Mouse (Mus musculus) ovary, postnatal 36 days (tissue): Measurements from ENCODE around the gene Vav3.

ENCODE experiments used
- DNase-seq: peaks from one replicate; pipeline ENCODE4 v3.0.0; 2022; ENCODE audit warnings: low spot score, mixed read lengths

Vav3 gene

DNA sequence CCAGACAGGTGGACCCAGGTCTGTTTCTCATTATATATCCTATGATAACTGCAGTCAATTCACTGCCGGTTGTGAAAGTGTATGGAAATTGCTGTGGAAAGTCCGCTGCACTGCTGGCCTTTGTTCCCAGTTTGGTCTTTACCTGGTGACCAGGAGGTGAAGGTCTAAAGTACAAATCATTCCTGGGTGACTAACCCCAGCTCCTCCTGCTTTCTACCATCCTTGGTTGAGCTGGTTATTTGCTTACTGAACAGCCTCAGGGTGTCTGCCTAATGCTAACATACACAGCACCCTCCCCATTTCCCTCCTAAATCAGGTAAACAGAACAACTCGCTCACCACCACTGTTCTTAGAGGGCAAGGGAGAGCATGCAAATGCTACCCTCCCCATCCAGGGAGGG is 237.9 kb downstream of the Vav3 start:
- DNase-seq = no peak

DNA sequence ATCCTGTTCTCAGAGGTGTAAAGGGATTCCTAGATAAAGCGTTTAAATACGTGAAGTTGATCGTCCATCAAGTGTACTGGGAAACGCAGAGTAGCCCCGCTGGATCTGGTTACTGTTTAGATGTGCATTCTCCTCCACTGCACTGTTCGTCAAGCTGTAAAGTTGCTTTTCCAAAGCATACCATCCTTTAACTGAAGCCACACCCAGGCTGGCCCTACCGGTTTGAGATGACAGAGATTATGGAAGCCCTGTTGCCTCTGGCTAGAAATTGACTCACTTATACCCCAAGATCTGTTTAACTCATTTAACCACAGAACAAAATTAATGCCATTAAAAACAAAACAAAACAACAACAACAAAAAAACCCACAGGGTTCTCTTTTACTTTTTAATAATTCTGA is 238.5 kb downstream of the Vav3 start:
- DNase-seq = no peak

DNA sequence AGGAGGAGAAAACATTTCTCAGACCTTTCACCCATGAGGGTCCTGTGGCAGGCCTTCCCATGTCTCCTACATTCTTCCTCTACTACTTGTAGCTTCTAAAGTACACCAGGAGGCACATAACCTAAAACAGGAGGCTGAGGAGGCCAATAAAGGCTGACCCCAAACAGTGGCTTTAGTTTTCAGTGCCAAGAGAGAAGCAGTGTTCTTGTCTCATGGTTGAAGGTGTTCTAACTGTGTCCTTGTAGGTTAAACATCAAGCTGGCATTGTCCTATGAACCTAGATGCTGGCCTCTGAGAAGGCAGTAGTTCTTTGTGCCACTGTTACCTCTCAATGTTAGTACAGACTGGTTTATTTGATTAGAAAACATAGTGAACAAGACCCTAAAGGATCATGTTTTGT is 245.5 kb downstream of the Vav3 start:
- DNase-seq = no peak

DNA sequence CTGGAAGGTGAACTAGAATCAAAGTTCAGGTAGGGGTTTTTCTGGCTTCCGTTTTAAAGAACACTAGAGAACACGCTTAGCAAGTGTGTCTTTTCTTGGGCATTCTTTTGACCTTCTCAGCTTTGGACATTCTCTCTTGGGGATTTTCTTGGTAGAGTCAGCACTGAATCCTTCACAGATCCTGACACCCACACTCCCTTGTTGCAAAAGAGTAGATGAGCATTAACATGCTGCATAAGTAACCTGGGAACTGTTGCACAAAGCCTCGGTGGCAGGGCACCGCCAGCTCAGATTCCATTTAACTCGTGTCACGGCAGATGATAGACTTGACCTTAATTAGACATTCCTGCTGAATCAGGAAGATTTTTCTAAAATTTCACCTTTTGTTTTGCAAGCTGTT is 252.5 kb downstream of the Vav3 start:
- no peak for DNase-seq

DNA sequence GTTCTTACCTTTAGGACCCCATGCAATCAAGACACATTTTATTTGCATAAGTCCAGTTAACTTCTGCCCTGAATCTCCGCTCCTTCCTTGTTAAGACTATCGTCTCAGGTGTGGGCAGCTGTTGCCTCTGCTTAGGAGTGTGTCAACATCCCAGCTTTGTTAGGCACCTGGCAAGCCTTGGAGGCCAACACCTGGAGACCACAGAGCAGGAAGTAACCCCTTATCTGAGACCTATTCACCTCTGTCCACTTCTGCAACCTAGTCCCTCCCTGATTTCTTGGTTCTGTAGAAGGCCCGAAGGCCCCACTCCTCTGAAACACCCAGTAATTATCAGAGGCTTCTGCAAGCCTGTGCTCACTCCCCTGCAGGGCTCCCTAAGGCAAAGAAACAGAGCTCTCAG is 255.6 kb downstream of the Vav3 start:
- no peak for DNase-seq

DNA sequence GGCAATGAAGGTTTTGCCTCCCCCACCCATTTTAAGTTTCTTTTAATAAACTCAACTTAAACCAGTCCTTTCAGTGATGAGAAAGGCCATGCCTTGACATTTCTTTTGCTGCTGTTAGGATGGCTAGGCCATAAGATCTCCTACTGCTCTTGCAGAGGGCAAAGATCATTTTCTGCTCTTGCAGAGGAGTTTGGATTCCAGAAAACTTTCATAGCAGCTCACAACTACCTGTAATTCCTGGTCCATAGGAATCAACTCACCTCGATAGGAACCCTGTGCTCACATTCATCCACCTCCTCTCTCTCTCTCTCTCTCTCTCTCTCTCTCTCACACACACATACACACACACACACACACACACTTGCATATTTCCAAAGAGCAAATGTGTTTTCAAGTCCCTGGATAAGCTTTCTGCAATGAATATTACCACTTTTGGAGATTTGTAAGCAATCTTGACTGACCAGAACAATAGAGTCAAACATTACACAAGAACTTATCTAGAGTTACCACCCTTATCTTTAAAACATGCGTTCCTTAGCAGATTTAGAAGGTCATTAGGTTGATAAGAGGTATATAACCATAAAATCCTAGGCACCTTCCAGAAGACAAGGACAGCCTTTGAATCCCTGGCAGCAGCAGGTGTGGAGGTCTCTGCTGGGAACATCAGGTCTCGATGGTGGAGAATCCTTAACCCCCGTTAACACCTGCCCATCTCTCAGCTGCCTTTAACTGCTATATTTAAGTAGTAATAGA is 260.4 kb downstream of the Vav3 start:
- DNase-seq = no peak

DNA sequence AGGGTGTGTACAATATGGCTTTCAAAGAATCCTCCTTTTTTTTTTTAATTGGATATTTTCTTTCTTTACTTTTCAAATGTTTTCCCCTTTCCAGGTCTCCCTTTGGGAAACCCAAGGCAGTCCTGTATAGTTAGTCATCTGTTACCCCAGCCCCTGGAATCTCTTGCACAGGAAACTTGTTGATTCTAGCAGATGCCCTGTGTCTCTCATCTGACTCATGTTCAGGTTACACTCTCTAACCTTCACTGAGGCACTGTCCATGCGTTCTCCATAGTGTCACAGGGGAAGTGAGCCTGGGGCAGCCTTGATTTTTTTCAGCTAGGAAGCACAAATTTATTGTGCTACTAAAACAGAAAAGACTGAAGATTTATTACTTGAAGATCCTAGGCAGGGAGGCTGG is 262.3 kb downstream of the Vav3 start:
- DNase-seq = no peak

DNA sequence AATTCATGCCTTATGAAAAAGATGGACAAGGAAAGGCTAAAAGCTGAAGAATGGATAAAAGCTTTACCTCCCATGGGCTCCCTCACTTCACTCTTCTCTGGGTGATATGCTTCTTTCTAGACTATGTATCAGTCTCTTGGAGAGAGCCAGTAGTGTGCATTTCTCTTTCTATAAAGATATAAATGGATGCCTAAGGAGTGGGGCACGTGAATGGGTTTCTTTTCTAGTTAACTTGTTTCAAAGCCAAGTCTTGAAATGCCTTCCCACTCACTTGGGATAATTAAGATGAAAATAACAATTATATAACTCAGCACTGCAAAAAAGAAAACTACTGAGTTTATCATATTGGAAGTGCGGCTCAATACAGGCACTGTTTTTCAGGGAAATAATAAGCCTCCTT is 265.7 kb downstream of the Vav3 start:
- DNase-seq = no peak

DNA sequence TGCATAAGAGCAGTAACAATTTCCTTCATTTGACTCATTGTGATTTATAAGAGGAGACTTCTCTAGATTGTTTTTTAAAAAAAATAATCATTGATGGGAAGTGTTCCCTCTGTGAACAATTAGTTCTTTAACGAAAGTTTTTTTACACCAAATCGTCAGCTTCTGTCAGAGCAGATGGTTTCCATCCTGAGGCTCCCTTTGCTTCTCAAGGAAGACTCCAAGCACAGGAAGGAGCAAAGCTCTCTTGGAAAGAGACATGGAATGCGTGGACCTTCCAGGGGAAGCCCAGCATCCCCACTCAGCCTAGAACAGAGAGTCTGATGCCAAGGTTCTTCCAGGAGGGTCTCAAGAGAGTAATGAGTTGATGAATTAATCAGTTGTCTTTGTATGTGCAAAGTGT is 281.3 kb downstream of the Vav3 start:
- no peak for DNase-seq

DNA sequence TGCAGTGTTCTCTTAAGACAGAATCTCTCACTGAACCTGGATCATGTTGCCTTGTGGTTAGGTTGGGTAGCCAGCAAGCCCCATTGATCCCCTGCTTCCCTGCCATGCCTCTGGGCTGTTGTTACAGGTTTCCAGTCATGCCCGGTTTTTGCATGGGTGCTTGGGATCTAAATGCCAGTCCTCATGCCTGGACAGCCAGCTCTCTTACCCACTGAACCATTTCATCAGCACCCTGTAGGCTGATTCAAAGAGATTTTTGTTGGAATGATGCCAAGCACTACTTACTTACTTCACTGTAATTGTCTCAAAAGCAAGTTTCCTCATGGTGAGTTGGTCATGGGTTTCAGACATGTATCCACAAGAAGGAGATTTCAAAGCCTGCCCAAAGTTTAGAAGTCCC is 281.9 kb downstream of the Vav3 start:
- DNase-seq = no peak

DNA sequence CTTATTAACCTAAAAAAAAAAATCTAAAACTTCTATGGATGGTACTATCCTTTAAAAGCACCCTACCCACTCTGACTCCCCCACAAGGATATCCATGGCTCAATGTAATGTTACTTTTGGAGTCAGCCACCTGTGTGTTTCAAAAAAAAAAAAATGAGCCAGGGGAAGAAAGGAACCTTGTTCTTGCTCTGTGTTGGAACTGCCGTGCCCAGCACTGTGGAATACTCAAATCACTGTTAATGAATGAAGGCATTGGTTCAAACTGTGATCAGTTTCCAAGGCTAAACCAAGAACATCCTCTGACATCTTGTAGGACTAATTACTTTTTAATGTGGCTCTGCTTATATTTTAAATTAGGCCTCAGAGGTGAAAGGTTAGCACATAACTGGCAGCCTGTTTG is 282.4 kb downstream of the Vav3 start:
- no peak for DNase-seq

DNA sequence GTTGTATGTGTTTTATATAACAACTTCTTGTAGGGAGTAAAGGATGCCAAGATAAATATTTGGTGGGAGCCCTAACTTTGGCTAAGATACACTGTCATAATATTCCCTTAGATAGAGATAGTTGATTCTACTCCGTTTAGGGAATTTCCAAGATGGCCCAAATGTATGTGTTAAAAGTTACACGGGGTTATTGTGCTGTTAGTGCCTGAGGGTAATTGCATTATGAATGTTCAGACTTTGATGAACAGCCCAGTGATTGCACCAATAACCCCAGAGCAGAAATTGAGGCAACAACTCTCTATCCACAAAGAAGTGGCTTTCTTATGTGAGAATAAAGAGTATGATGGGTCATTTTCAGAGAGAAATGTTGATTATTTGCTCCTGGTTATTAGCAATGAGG is 283.3 kb downstream of the Vav3 start:
- DNase-seq = no peak

DNA sequence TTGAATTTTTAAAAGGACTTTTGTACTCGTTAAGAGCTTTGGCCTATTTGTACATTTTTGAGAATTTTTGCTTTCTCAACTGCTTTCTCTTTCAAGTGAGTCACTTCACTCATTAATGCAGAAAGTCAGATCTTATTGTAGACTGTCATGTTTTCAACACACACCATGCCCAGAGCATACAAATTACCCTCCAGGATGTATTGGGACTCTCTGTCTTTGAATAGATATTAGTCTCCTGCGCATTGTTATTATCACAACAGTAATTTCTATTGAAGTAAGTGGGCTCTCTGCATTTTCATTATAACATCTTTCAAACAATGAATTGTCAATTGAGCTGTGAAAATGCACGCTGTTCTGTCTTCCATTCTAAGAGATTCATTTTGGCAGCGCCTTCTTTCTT is 295.6 kb downstream of the Vav3 start:
- DNase-seq = no peak

DNA sequence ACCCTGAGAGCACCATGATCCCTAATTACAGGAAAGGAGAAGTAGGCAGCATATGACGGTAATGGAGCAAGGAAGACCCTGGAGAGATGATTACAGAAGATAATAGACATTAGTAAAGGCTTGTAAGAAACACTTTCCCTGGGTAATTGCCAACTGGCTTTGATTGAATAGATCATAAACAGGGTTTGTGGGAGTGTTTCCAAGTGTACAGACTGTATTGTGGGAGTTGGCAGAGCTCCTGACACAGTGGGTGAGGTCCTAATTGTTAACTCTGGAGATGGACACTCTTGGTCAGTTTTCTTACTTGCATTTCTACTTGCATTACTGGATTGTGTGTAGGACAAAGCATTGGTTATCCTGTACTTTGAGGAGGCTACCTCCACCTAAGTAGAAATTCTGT is 298.9 kb downstream of the Vav3 start:
- DNase-seq = no peak

DNA sequence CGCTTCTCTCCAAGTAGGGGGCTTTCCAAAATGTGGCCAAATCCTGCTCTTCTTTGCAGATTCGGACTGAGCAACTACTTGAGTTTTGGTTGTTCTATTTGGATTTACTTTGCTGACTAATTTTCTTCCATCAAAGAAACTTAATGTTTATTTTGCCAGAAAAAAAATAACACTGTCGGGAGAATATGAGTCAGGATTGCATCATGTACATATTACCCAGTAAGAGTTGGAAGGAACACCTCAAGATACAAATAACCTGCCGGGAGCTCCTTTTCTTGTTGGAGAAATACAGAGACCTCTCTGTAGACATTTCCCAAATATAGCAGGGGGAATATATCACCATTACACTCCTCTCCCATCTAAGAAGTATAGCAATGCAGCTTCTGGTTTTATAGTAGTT is 300.3 kb downstream of the Vav3 start:
- DNase-seq = no peak

DNA sequence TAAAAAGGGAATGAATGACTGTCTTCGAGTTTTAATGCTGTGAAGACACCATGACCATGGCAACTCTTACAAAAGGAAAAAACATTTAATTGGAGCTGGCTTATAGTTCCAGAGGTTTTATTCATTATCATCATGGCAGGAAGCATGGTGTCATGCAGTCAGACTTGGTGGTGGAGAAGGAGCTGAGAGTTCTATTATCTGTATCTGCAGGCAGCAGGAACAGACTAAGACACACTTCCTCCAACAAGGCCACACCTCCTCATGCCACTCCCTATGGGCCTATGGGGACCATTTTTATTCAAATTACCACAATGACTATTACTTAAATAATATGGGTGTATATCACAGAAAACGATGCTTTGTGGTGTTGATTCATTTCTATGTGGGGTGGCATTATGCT is 307.8 kb downstream of the Vav3 start:
- DNase-seq = no peak

DNA sequence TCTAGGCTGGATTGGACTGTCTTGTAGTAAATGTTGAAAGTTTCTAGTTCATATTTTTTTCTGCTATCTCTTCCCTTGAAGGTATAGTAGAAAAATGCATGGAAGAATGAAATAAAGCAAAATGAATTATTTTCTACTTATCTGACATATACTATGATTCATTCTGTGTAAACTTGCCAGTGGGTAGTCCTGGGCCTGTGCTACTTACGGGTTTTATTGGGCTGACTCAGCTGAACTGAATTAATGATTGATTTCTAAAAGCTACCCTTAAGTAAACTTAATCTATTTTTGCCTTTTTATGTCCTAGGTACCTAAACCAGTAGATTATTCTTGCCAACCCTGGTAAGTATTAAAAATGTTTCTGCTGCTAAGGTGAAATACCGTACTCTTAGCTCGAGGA is 311.0 kb downstream of the Vav3 start:
- DNase-seq = no peak

DNA sequence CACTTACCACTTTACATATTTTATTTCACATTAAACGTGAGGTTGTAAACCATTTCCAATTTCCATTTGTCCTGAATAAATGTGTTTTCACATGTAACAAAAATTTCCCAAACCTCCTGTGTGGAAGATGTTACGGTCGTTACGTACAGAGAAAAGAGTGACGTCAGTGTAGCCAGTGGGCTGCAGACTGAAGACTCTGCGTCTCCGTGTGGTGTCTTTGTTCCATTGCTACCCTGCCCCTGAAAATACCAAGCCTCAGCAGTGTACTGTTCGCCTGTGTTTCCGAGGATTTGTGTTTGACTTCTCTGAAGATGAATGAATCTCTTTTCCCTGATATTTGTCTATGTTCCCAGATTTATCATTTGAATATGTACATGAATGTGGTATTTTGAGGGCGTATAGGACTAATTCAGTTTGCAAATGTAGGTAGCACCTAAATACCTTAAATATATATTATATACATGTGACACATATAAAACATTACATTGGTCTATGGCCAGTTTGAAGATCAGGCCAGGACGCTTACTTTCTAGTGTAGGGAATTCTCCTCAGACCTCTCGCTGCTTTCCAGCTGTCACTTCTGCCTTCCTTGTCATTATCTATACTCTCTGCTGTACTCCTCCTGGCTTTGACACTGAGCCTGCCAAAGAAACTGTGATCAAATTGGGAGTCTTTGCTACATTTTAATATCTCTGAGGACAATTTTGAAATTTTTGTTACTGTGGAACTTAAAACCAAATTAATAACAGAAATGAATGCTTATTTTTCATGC is 312.6 kb downstream of the Vav3 start:
- DNase-seq = no peak

DNA sequence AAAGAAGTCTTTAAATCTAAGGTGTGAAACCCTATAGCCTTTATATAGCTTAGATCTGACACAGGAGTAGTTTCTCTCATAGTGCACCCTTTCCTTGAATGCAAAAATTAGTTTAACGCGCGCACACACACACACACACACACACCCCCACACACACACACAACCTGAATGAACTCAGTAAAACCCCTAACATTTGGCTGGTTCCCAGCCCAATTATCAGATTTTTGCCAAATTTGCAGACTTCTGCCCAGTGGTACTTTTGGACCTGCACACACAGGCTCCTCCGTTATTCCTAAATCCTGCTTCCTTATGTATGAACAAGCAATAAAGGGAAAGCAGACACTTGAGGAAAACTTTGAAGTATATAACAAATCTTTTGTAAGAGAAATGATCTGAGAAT is 313.9 kb downstream of the Vav3 start:
- no peak for DNase-seq

DNA sequence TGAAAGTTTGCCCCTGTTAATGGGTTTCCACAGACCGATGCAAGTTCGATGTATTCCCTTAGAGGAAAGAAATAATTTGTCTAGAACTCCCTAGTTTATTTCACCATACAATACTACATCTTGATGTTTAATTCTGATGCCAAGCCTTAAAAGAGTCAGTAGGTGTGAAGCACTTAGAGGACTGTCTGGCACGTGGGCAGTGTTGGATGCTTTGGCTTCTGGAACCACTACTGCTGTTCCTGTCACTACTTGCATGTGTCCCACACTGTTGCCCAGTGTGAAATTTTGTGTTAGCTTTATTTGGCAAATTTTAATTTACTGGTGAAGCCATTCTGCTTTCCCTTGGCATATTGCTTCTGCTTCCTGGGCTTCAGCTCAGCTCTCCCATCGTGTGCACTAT is 331.3 kb downstream of the Vav3 start:
- DNase-seq = no peak

DNA sequence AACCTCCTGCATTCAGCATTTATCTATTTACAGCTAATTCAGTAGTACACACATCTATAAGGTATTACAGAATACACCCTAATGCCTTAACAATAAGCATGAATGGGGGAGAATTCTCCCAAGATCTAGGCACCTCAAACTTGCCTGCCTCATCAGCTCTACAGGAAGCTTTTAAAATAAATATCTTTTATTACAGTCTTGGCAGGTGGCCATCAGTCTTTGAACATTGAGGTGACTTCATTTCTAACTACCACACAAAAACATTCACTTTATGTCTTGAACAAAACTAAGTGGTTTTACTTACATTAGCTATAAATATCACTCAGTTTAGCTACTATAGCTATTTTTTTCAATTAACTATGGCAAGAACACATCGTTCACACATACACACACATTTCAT is 332.5 kb downstream of the Vav3 start:
- DNase-seq = no peak

DNA sequence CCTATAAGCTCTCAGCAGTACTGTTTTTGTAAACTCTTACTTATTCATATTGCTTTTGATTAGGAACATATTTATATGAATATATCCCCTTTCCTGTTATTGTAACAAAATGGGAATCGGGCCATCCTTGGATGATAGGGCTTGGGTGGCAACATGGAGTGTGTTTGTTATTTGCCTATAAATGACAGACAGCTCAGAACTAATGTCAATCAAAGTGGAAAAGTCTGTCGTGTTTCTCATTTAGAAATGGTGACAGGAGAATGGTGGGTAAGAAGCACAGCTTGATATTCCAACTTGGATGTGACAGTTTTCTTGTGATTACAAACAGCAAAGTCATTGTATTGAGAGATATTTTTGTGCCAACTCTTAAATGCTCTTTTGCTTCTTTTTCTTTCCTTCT is 339.8 kb downstream of the Vav3 start:
- no peak for DNase-seq

DNA sequence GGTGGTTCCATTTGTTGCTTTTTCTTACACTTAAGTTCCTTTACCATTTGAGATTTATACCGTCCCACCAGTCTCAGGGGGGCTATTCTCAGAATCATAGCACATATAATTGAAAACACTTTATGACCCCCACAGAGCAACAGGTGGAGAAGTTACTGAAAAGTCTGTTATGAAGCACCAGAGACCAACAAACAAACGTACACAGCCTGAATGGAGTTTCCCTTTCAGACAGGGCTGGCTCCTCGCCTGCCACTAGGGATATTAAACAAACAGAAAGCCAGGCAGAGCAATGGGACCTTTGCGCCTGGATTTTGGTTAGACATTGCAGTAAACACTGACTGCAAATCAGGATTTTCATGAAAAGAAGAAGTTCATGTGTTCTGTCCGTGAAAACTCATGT is 341.4 kb downstream of the Vav3 start:
- no peak for DNase-seq
